Mouse (Mus musculus) CH12.LX (cell line): ENCODE results near the gene Trappc4. TPM values are rescaled to one million over a fixed set of nuclear protein-coding genes. Genes with fewer than 3 reads are reported as not detected.

Experiments used
- DNase-seq: peaks from one replicate; pipeline ENCODE4 v3.0.0-alpha.2; 2013; ENCODE audit errors: extremely low read depth
- H3K27ac ChIP-seq: 2 replicates; pipeline ENCODE4 v1.5.1; 2012; ENCODE audit warnings: low read depth, mild to moderate bottlenecking, control low read depth, moderate library complexity; ENCODE audit not compliant: insufficient read depth
- H3K27me3 ChIP-seq: replicated peaks from 2 replicates; pipeline ENCODE3; 2012; ENCODE audit warnings: inconsistent platforms
- H3K36me3 ChIP-seq, 2 experiments: replicated peaks in 1 of 2; 2 replicates each; pipeline versions ENCODE3 to v1.6.1; 2012; ENCODE audit warnings: inconsistent platforms in 1 of 2, low read length in 1 of 2, mild to moderate bottlenecking in 1 of 2, mixed read lengths in 1 of 2, moderate library complexity in 1 of 2; ENCODE audit not compliant: control insufficient read depth in 1 of 2, insufficient read depth in 1 of 2
- H3K4me1 ChIP-seq, 2 experiments: 2 replicates each; pipeline ENCODE4 v1.6.1; 2012; ENCODE audit warnings: inconsistent platforms in 1 of 2, moderate library complexity in 1 of 2; ENCODE audit not compliant: insufficient read depth in 2 of 2, control insufficient read depth in 1 of 2
- H3K4me2 ChIP-seq: 2 replicates; pipeline ENCODE4 v1.6.1; 2012; ENCODE audit warnings: low read depth, mild to moderate bottlenecking, control low read depth; ENCODE audit not compliant: poor library complexity, insufficient read depth, severe bottlenecking
- H3K4me3 ChIP-seq, 3 experiments: fragments of 150-350 bp in 1 of 3; sonication (generic) in 1 of 3; replicated peaks in 1 of 3; 2 replicates each; pipeline versions ENCODE3 to v1.5.1; 2011 to 2012; ENCODE audit warnings: low read depth in 2 of 3, low read length in 2 of 3, mild to moderate bottlenecking in 2 of 3, moderate library complexity in 2 of 3, control low read depth in 1 of 3, improper control_type of control experiment in 1 of 3, inconsistent platforms in 1 of 3, mixed read lengths in 1 of 3; ENCODE audit not compliant: poor library complexity in 1 of 3
- H3K79me2 ChIP-seq: replicated peaks from 2 replicates; pipeline ENCODE4 v1.6.1; 2012; ENCODE audit warnings: mild to moderate bottlenecking, moderate library complexity; ENCODE audit not compliant: control insufficient read depth, poor library complexity, insufficient read depth, severe bottlenecking; ENCODE audit errors: extremely low read depth
- H3K9ac ChIP-seq: 2 replicates; pipeline ENCODE4 v1.6.1; 2012; ENCODE audit warnings: low read depth, mild to moderate bottlenecking, control low read depth, moderate library complexity; ENCODE audit not compliant: insufficient read depth
- H3K9me3 ChIP-seq: replicated peaks from 2 replicates; pipeline ENCODE3; 2012; ENCODE audit warnings: low read length, inconsistent platforms, mixed read lengths
- BHLHE40 ChIP-seq: IDR thresholded peaks from 2 replicates; pipeline ENCODE4 v1.6.1; 2011; ENCODE audit warnings: mild to moderate bottlenecking, low read depth, low read length, improper control_type of control experiment
- CHD1 ChIP-seq: IDR thresholded peaks from 2 replicates; pipeline ENCODE4 v1.6.1; 2012; ENCODE audit warnings: low read depth, low read length, improper control_type of control experiment, inconsistent platforms
- CTCF ChIP-seq, 2 experiments: IDR thresholded peaks in 1 of 2; conservative IDR thresholded peaks in 1 of 2; 2 replicates each; pipeline ENCODE4 v1.5.1; 2011 to 2012; ENCODE audit warnings: low read depth in 2 of 2, low read length in 2 of 2, improper control_type of control experiment in 1 of 2, inconsistent platforms in 1 of 2, mild to moderate bottlenecking in 1 of 2, moderate library complexity in 1 of 2
- ELF1 ChIP-seq: IDR thresholded peaks from 2 replicates; pipeline ENCODE4 v1.6.1; 2014; ENCODE audit warnings: low read depth, mild to moderate bottlenecking, inconsistent platforms, low read length, improper control_type of control experiment
- GABPA ChIP-seq: IDR thresholded peaks from 2 replicates; pipeline ENCODE4 v1.6.1; 2012; ENCODE audit warnings: low read depth, low read length, improper control_type of control experiment, inconsistent platforms; ENCODE audit not compliant: insufficient replicate concordance
- HCFC1 ChIP-seq: IDR thresholded peaks from 2 replicates; pipeline ENCODE4 v1.6.1; 2012; ENCODE audit warnings: low read depth, mild to moderate bottlenecking, inconsistent platforms, low read length, improper control_type of control experiment
- IRF4 ChIP-seq: IDR thresholded peaks from 2 replicates; pipeline ENCODE4 v1.6.1; 2014; ENCODE audit warnings: low read depth, mild to moderate bottlenecking, inconsistent platforms, low read length, improper control_type of control experiment
- JUN ChIP-seq: IDR thresholded peaks from 2 replicates; pipeline ENCODE4 v1.6.1; 2011; ENCODE audit warnings: low read depth, mild to moderate bottlenecking, low read length, improper control_type of control experiment, moderate library complexity; ENCODE audit not compliant: insufficient read depth
- JUND ChIP-seq: conservative IDR thresholded peaks from 2 replicates; pipeline ENCODE4 v1.6.1; 2011; ENCODE audit warnings: low read depth, low read length, improper control_type of control experiment
- KAT2A ChIP-seq: IDR thresholded peaks from 2 replicates; pipeline ENCODE4 v1.6.1; 2012; ENCODE audit warnings: low read length, improper control_type of control experiment, inconsistent platforms; ENCODE audit not compliant: insufficient replicate concordance
- MAX ChIP-seq: IDR thresholded peaks from 2 replicates; pipeline ENCODE4 v1.6.1; 2011; ENCODE audit warnings: low read length, improper control_type of control experiment
- MAZ ChIP-seq: IDR thresholded peaks from 2 replicates; pipeline ENCODE4 v1.6.1; 2012; ENCODE audit warnings: low read depth, mild to moderate bottlenecking, inconsistent platforms, low read length, improper control_type of control experiment, moderate library complexity
- MEF2A ChIP-seq: IDR thresholded peaks from 2 replicates; pipeline ENCODE4 v1.6.1; 2014; ENCODE audit warnings: low read depth, mild to moderate bottlenecking, inconsistent platforms, low read length, improper control_type of control experiment, borderline replicate concordance
- MXI1 ChIP-seq: IDR thresholded peaks from 2 replicates; pipeline ENCODE4 v1.6.1; 2011; ENCODE audit warnings: mild to moderate bottlenecking, low read depth, low read length, improper control_type of control experiment
- NRF1 ChIP-seq: IDR thresholded peaks from 2 replicates; pipeline ENCODE4 v1.6.1; 2014; ENCODE audit warnings: low read depth, mild to moderate bottlenecking, inconsistent platforms, low read length, improper control_type of control experiment, moderate library complexity
- POLR2A ChIP-seq: IDR thresholded peaks from 2 replicates; pipeline ENCODE4 v1.6.1; 2011; ENCODE audit warnings: low read depth, mild to moderate bottlenecking, improper control_type of control experiment, low read length
- RAD21 ChIP-seq: IDR thresholded peaks from 2 replicates; pipeline ENCODE4 v1.6.1; 2011; ENCODE audit warnings: low read depth, mild to moderate bottlenecking, low read length, improper control_type of control experiment, moderate library complexity
- SIN3A ChIP-seq: IDR thresholded peaks from 2 replicates; pipeline ENCODE4 v1.6.1; 2012; ENCODE audit warnings: low read length, improper control_type of control experiment, inconsistent platforms
- TBP ChIP-seq: conservative IDR thresholded peaks from 2 replicates; pipeline ENCODE4 v1.6.1; 2011; ENCODE audit warnings: low read depth, low read length, improper control_type of control experiment
- TCF12 ChIP-seq: IDR thresholded peaks from 2 replicates; pipeline ENCODE4 v1.6.1; 2014; ENCODE audit warnings: low read depth, mild to moderate bottlenecking, inconsistent platforms, low read length, improper control_type of control experiment
- USF2 ChIP-seq: conservative IDR thresholded peaks from 2 replicates; pipeline ENCODE4 v1.6.1; 2011; ENCODE audit warnings: low read depth, low read length, improper control_type of control experiment
- ZMIZ1 ChIP-seq: IDR thresholded peaks from 2 replicates; pipeline ENCODE4 v1.6.1; 2012; ENCODE audit warnings: low read depth, mild to moderate bottlenecking, inconsistent platforms, low read length, improper control_type of control experiment
- dilution Hi-C: fragments of 300-500 bp; cut with MboI; formaldehyde crosslinking; loops from 2 replicates; pipeline ENCODE4 v1.14.3; 2020; ENCODE audit warnings: low sequenced_read_pairs; ENCODE audit not compliant: extremely low pct_unique_long_range_greater_than_20kb, extremely low pct_ligation_motif_present
- in situ Hi-C: fragments of 300-500 bp; cut with MboI; formaldehyde crosslinking; loops from 3 replicates; pipeline ENCODE4 v1.14.3; 2019; ENCODE audit warnings: low sequenced_read_pairs, low pct_ligation_motif_present, low pct_unique_long_range_greater_than_20kb, mixed read lengths
- polyA plus RNA-seq: library from polyadenylated mRNA; unstranded; fragments of >175 nt; gene quantifications from 2 replicates; pipeline ENCODE4 v1.2.1, GENCODE M21; 2012; ENCODE audit warnings: low read depth; ENCODE audit not compliant: insufficient read length
- total RNA-seq, 2 experiments: library from RNA; depleted of rRNA; stranded (reverse); fragments of 300-350 nt in 1 of 2; fragments of >200 nt in 1 of 2; gene quantifications; 2 replicates each; pipeline ENCODE4 v1.2.3; 2012 to 2014

Trappc4 gene
- total and polyA plus RNA-seq, 3 experiments = 69.2 to 125 (median 81.3) TPM

- Histone ChIP-seq H3K4me1 (peaks cover 7 to 19% of the 10 kb centered on the region in 2 experiments), H3K4me2 (no peak overlapping the region), H3K27ac (no peak overlapping the region), H3K9me3 (no peaks in the 10 kb centered on the region), H3K9ac (no peak overlapping the region), H3K4me3 (no peak overlapping the region), H3K36me3 (peaks cover 80 to 93% of the 10 kb centered on the region in 2 experiments), H3K27me3 (no peaks in the 10 kb centered on the region), H3K79me2 (peaks cover 17% of the 10 kb centered on the region)
- TF ChIP-seq TCF12 (no peak), MEF2A (no peak), CHD1 (no peak), TBP (no peak)
- no peak for DNase-seq
- dilution Hi-C loops (no loop called here), in situ Hi-C loops (no loop called here)
Measured at GRCm38 (mm10) chr9:44384596-44384995, 22.8 kb downstream of the Trappc4 start.

GRCm38 (mm10) chr9:44379862-44380261, 27.5 kb downstream of the Trappc4 start:
- no peaks in the 10 kb centered on the region for H3K27me3 ChIP-seq
- peak overlapping the region; percentile 70 for H3K9ac ChIP-seq
- dilution Hi-C loops = no loop called here
- TF ChIP-seq MAX (0 out of 2 replicates have a peak, but pooled peaks have one; percentile 26), MXI1 (0 out of 2 replicates have a peak, but pooled peaks have one; percentile 25), HCFC1 (no peak)
- TF ChIP-seq, all 38 proteins: peak for 2
- Histone ChIP-seq H3K9me3 (no peaks in the 10 kb centered on the region), H3K79me2 (peaks cover 25% of the 10 kb centered on the region), H3K36me3 (peaks cover 36 to 46% of the 10 kb centered on the region in 2 experiments), H3K4me1 (peaks cover 7 to 24% of the 10 kb centered on the region in 2 experiments), H3K4me2 (peak overlapping the region; percentile 77), H3K4me3 (peak overlapping the region; percentile 89 to 96 (median 95)), H3K27ac (peak overlapping the region; percentile 55)
- no peak for DNase-seq
- in situ Hi-C loops = no loop called here

DNA sequence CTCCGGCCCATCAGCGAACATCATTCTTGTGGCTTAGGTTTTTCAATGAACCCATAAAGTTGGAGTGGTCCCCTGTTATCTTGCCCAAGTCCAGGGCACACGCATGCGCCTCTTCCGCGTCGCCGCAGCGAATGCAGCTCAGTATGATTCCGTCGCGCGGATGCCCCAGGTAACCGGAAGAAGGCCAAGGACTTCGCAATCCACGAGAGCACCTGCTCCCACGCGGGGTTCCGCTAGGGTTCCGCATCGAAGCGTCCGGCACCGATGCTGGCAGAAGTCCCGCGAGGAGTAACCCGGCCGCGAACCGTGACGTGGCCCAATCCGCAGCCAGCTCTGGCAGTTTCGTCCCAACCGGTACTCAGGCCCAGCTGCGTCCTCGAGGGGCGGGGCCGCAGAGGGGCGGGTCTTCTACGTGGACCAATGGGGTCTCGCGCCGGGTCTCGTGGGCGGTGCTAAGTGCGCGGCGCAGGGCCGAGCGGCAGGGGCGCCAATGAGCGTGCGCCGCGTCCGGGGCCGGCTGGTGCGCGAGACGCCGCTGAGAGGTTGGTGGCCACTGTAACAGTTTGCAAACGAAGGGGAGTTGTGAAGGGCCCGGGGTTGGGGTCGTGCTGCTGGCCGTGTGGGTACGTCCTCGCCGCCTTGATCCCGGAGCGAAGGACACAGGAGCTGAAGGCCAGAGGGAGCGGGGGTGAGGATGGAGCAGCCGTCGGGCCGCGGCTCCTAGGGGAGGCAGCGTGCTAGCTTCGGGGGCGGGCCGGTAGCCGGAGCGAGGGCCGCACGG, 28.2 kb downstream of the Trappc4 start, which contains the start of gene Hyou1:
TSS of gene Hyou1 (plus strand) at position 437 of the 781 bp plus-strand sequence.
- Histone ChIP-seq H3K79me2 (peaks cover 25% of the 10 kb centered on the region), H3K9ac (peak within 1 kb of the TSS; percentile 93), H3K4me2 (peak within 1 kb of the TSS; percentile 87), H3K4me3 (peak within 1 kb of the TSS; percentile 89 to 96 (median 95)), H3K27me3 (no peaks in the 10 kb centered on the region), H3K4me1 (peaks cover 7 to 24% of the 10 kb centered on the region in 2 experiments), H3K27ac (peak within 1 kb of the TSS; percentile 64), H3K9me3 (no peaks in the 10 kb centered on the region), H3K36me3 (peaks cover 30 to 39% of the 10 kb centered on the region in 2 experiments)
- peak; percentile 97 for DNase-seq
- dilution Hi-C loops (no loop called here), in situ Hi-C loops (no loop called here)
- TF ChIP-seq GABPA (no peak), CHD1 (0 out of 2 replicates have a peak, but pooled peaks have one; percentile 62), BHLHE40 (peak; percentile 23; the same call in 1 of the 2 replicates), JUN (no peak), MXI1 (peak; percentile 80), USF2 (no peak), ELF1 (peak; percentile 92), MEF2A (peak; percentile 45; the same call in 1 of the 2 replicates), IRF4 (peak; percentile 61; the same call in 1 of the 2 replicates), RAD21 (no peak), ZMIZ1 (peak; percentile 90), HCFC1 (peak; percentile 76), CTCF (conservative IDR thresholded peaks at IDR 0.05 in 1 of 2, IDR thresholded peaks at IDR 0.05 in 1 of 2; ENCODE audit: low read depth in 2 of 2, low read length in 2 of 2) (peak in 1 of 2 experiments; percentile 38; a peak in 2 of 4 replicates), KAT2A (0 out of 2 replicates have a peak, but pooled peaks have one; percentile 48), JUND (no peak), SIN3A (peak; percentile 77), MAX (peak; percentile 95), TBP (peak; percentile 65), POLR2A (peak; percentile 86), NRF1 (peak; percentile 77), MAZ (0 out of 2 replicates have a peak, but pooled peaks have one; percentile 40)
